Mouse (Mus musculus) layer of hippocampus, postnatal 10 days (tissue): ENCODE results near the gene Gnb1l. TPM values are rescaled to one million over a fixed set of nuclear protein-coding genes. Genes with fewer than 3 reads are reported as not detected.

Experiments
- DNase-seq, 2 experiments: peaks; one replicate each; pipeline ENCODE4 v3.0.0; 2021; ENCODE audit warnings: low spot score in 2 of 2
- total RNA-seq, 2 experiments: library from RNA; stranded (reverse); gene quantifications; 2 replicates each; pipeline ENCODE4 v1.2.3; 2021

Gene Gnb1l
- total RNA-seq, 2 experiments from 2014 or later, result 6.9 to 7.4 TPM

DNA sequence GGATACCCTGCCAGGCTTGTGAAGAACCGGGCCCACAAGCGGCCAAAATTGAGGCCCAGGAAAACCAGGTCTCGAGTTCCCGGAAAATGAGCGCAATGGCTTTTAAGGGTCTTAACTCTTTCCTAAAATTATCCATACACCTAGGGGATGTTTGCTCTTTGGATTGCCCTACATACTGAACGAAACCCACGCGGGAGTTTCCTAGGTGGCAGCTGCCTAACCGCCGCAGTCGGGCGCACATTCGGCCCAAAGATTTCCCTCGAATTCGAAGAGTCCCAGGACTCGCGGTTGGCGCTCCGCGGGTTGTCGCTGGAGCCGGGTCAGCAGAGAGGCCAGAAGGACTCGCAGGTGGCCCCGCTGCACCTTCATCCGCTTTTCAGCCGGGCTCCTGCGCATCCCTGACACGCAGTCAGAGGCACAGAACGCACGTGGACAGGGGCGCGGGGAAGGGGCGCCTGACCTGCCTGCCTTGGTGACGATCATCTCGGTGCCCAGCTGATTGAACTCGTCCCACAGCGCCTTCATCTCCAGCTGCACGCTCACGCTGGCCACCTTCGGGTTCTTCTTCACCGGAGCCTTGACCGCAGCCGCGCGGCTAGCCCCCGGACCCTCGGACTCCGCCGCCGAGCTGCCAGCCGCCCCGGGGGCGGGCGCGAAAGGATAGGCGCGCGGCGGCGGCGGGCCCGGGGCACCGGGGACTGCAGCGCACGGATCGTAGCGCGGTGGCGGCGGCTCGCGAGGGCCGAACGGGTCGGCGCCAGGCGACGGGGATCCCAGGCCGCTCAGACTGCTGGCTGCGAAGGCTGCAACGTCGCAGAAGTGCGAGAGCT lies 87.8 kb downstream of the Gnb1l start:
- no peak for DNase-seq

- no peak for DNase-seq
Observed at GRCm38 (mm10) chr16:18586906-18587546, 88.5 kb downstream of the Gnb1l start.

- no peak for DNase-seq
Observed at GRCm38 (mm10) chr16:18587847-18588737, 89.6 kb downstream of the Gnb1l start.

GRCm38 (mm10) chr16:18588738-18589055 lies 90.2 kb downstream of the Gnb1l start:
- no peak for DNase-seq

DNA sequence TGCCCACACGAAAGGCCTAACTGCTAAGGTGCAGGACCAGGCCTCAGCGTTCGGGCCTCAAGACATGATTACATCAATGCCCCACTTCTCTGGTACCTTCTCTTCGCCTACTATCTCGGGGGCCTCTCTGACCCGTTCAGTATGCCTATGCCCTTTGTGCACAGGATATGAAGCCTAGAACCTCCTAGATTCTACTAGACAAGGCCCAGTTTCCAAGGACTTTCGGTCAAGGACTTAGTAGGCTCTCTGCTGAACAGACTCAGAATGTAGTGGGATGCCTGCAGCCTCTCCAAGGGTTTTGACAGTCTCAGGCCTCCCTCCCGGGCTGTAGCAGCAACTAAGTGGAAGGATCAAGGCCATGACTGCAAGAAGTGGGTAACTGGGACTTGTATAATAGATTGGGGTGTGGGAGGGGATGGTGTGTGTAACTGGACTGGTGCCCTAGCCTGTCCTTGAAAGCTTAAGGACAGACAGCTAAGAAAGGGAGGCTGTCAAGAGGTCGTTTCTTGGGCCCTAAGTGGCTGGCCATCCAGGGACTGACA lies 90.6 kb downstream of the Gnb1l start:
- no peak for DNase-seq

DNA sequence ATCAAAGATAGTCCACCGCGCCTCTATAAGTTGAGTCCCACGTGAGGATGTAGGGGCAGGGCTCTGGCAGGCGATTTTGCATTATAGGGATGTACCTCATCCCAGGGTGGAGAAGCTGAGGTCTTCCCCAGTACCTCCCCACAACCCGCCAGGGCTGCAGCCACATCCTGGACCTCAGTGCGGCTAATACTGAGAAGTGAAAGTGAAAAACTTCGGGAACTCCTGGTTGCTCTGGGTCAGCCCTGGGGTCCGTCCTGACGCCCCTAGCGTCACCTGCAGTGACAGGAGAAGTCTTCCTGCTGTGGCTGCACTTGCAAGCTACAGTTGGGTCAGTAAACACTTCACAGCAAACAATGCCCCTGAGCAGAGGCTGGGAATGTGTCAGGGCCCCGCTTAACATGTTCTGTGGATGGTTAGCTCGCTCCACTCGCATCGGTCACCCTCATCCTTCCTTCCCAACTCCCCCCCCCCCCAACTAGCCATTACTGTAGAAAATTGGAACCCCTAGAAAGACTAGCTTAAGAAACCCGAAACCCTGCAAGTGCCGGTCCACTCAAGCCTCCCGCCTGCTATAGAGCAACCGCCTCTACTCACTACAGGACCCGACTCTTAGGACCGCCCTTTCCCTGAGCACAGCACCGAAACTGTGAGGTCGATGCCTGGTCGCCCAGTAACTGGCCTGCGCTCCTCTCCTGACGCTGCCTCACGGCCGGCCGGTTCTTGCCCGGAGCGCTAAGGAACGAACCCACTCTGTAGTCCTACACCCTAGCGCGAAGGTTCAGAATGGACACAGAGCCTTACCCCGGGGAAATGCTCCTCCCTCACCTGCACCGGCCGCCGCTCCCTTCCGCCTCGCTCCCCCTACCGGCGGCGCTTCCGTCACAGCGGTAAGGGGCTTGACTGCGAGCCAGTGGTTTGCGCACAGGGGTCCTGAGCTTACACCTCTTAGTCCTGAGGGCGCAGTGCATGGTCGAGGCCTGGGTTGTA lies 91.6 kb downstream of the Gnb1l start, which contains the start of gene Tbx1:
Tbx1 (minus strand) TSS at position 868 of the 987 bp plus-strand sequence.
- DNase-seq, result no peak

DNA sequence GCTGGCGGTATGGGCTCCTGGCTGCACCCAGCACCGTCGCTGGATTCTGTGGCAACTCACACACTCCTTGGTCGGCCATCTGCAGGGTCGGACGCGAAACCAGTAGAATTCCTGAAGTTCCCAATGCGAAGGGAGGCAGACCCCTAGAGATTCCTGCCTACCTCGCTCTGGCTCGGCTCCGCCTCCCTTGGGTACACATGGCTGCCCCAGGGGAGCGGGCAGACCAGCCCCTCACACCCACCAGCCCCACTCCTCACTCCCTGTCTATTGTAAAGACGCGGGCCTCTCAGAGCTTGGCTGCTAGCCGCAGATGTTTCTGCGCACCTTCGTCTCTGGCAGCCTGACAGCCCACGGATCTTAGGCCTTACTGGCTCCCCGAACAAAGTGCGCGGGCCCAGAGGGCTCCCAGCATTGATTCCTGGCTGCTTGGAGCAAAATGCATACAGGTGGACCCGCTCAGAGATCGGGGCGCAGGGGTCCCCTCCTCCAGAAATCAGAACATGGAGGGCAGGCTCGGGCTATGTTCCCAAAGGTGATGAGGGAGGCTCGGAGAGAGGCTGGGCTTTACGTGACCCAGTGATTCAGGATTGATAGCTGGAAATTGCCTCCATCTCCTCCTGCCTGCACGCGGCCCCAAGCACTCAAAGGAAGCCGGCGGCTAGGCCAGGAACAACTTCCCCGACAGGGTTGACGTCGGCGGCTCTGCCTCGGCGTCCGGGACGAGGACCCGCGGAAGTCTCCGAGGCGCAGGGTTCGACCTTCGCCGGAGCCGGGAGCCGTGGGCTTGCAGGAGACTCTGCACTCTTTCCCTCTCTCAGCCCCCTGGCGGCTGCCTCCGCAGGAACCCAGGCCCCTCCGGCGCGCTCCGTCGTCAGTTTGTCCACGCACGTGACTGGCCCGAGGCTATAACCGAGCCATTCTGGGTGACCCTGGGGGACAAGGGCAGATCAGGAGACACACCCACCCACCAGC lies 92.8 kb downstream of the Gnb1l start:
- DNase-seq, result no peak

- DNase-seq, result no peak
Observed at GRCm38 (mm10) chr16:18593930-18594329, 95.4 kb downstream of the Gnb1l start.

GRCm38 (mm10) chr16:18596255-18596654 lies 97.7 kb downstream of the Gnb1l start:
- DNase-seq, result no peak

- DNase-seq, result no peak
Observed at GRCm38 (mm10) chr16:18598006-18598405, 99.5 kb downstream of the Gnb1l start.

- no peak for DNase-seq
Observed at GRCm38 (mm10) chr16:18601447-18601846, 102.9 kb downstream of the Gnb1l start.

- no peak for DNase-seq
Observed at GRCm38 (mm10) chr16:18604267-18604701, 105.8 kb downstream of the Gnb1l start.

DNA sequence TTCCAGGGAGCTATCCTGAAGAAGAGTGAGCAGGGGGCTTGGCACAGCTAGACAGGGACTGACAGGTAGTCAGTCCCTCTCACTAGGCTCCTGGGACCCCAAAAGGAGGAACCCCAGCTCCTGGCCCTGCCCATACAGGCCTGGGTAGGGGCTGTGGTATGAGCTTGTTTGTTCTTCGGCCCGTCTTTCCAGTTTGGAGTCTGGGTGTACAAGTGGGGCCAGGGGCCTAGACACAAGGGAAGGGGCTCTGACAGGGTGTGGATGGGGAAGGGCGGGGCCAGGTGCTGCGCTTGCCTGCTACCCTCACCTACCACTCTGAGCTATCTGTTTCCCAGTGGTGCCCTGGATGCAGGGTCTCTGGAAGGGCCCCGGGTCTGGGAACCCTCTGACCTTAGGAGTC lies 107.2 kb downstream of the Gnb1l start:
- DNase-seq, result no peak

GRCm38 (mm10) chr16:18608226-18608625 lies 109.7 kb downstream of the Gnb1l start:
- DNase-seq, result peak in 1 of 2 experiments; percentile 40

- DNase-seq, result no peak
Observed at GRCm38 (mm10) chr16:18609099-18609498, 110.6 kb downstream of the Gnb1l start.

DNA sequence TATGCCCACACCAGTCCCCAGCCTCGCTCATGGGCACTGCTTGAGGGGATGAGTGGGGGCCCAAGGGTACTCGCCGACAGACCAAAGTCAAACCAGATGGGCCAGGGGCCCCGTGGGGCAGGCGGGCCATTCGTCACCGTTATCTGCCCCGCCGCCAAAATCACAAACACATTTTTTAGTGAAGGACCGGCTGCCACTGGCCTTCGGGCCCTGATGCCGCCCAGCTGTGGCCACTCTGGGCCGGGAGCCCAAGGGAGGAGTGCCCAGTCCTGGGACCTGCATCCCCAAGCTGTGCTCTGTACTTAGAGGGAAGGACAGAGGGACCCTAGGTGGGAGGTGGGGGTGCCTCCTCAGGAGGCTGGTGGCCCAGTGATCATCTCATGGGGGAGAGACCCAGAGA lies 113.2 kb downstream of the Gnb1l start:
- no peak for DNase-seq

GRCm38 (mm10) chr16:18613301-18613700 lies 114.8 kb downstream of the Gnb1l start:
- no peak for DNase-seq
